Mouse (Mus musculus) spleen, adult 2 months (tissue): Measurements from ENCODE around the gene Hdgf. TPM values are rescaled to one million over a fixed set of nuclear protein-coding genes. Genes with fewer than 3 reads are reported as not detected.
A peak's percentile ranks its signal among the peaks of the same experiment; 100 is the strongest.

Experiments
- DNase-seq, 2 experiments: peaks; one replicate each; pipeline versions ENCODE4 v3.0.0 to v3.0.0-alpha.2; 2012 to 2021; ENCODE audit warnings: low spot score in 2 of 2, low read depth in 1 of 2
- H3K27ac ChIP-seq: fragments of 200-500 bp; 2 replicates; pipeline ENCODE4 v1.5.1; 2012; ENCODE audit warnings: low read length, inconsistent platforms; ENCODE audit not compliant: insufficient read depth
- H3K27me3 ChIP-seq: fragments of 200-500 bp; 2 replicates; pipeline ENCODE4 v1.6.1; 2012; ENCODE audit warnings: mild to moderate bottlenecking, moderate library complexity, low read length, inconsistent platforms; ENCODE audit not compliant: control insufficient read depth, insufficient read depth
- H3K36me3 ChIP-seq: fragments of 200-500 bp; 2 replicates; pipeline ENCODE4 v1.6.1; 2012; ENCODE audit warnings: mild to moderate bottlenecking, low read length, inconsistent platforms; ENCODE audit not compliant: control insufficient read depth, insufficient read depth
- H3K4me1 ChIP-seq: fragments of 200-500 bp; 2 replicates; pipeline ENCODE4 v1.6.1; 2011; ENCODE audit warnings: inconsistent platforms; ENCODE audit not compliant: control insufficient read depth, insufficient read depth, insufficient read length
- H3K4me3 ChIP-seq: fragments of 200-500 bp; 2 replicates; pipeline ENCODE4 v1.5.1; 2011; ENCODE audit warnings: mild to moderate bottlenecking, inconsistent platforms; ENCODE audit not compliant: insufficient read depth, insufficient read length; ENCODE audit errors: extremely low read depth
- CTCF ChIP-seq: fragments of 200-500 bp; IDR thresholded peaks from 2 replicates; pipeline ENCODE4 v1.5.1; 2011; ENCODE audit warnings: mild to moderate bottlenecking, inconsistent platforms; ENCODE audit not compliant: insufficient read depth, insufficient read length, insufficient replicate concordance; ENCODE audit errors: extremely low read depth
- POLR2A ChIP-seq: fragments of 200-500 bp; IDR thresholded peaks from 2 replicates; pipeline ENCODE4 v1.6.1; 2011; ENCODE audit warnings: low read depth, low read length, inconsistent platforms
- WGBS: fragments of 180-500 bp; shearing (Covaris S2); methylation state at CpG from one replicate; pipeline ENCODE4 v1.1.7; 2018; 5-methylcytosine and 5-hydroxymethylcytosine counted together
- polyA plus RNA-seq: library from polyadenylated mRNA; depleted of rRNA; stranded (reverse); fragments of >200 nt; gene quantifications from 2 replicates; pipeline ENCODE4 v1.2.3, GENCODE M21; 2012; rRNA removed

Hdgf gene
- polyA plus RNA-seq, 1 experiment = 43.6 TPM

GRCm38 (mm10) chr3:87960191-87960585 is 54.1 kb downstream of the Hdgf start:
- H3K27ac ChIP-seq = no peak overlapping the region
- no peak overlapping the region for H3K4me3 ChIP-seq
- no peaks in the 10 kb centered on the region for H3K4me1 ChIP-seq
- peaks cover 10% of the 10 kb centered on the region for H3K27me3 ChIP-seq
- no peak for DNase-seq
- H3K36me3 ChIP-seq = no peaks in the 10 kb centered on the region
- no peak for TF ChIP-seq POLR2A
- TF ChIP-seq CTCF = no peak
- 50% methylated on average over 10 of the region's 10 CpGs for WGBS

- Histone ChIP-seq H3K4me1 (no peaks in the 10 kb centered on the region), H3K36me3 (no peaks in the 10 kb centered on the region), H3K4me3 (peak overlapping the region; percentile 31; the same call in 1 of the 2 replicates), H3K27ac (no peak overlapping the region), H3K27me3 (peaks cover 10% of the 10 kb centered on the region)
- no peak for TF ChIP-seq POLR2A
- TF ChIP-seq CTCF = peak; percentile 73; the same call in 1 of the 2 replicates
- DNase-seq = peak; percentile 37 to 43
- 1% methylated on average over 27 of the region's 27 CpGs for WGBS
Observed at GRCm38 (mm10) chr3:87960586-87961191, 54.6 kb downstream of the Hdgf start.

Other genes starting within 250 kb of the Hdgf start
- gene Lrrc71, start 157.7 kb upstream of the Hdgf start, polyA plus RNA-seq = 0.09 and 0.25 TPM in 2 replicates
- 0.09 and 0.14 TPM in 2 replicates for gene Ntrk1, start 111.2 kb upstream of the Hdgf start, polyA plus RNA-seq
- 0.25 and 0.42 TPM in 2 replicates for gene Insrr, start 109.4 kb upstream of the Hdgf start, polyA plus RNA-seq
- gene Pear1, start 82.0 kb upstream of the Hdgf start, polyA plus RNA-seq = 63.8 and 65.8 TPM in 2 replicates
- 27.4 and 29.1 TPM in 2 replicates for gene Sh2d2a, start 59.6 kb upstream of the Hdgf start, polyA plus RNA-seq
- gene Prcc, start 20.7 kb upstream of the Hdgf start, polyA plus RNA-seq = 23.3 and 23.4 TPM in 2 replicates
- gene Mrpl24, start 13.2 kb downstream of the Hdgf start, polyA plus RNA-seq = 24.3 and 34.6 TPM in 2 replicates
- 14.3 and 17.4 TPM in 2 replicates for gene Isg20l2, start 24.0 kb downstream of the Hdgf start, polyA plus RNA-seq
- 35.6 and 36.7 TPM in 2 replicates for gene Rrnad1, start 24.4 kb downstream of the Hdgf start, polyA plus RNA-seq
- gene Crabp2, start 42.3 kb downstream of the Hdgf start, polyA plus RNA-seq = 0.08 TPM in 1 of 2 replicates, not detected in the other
- 1.2 and 1.7 TPM in 2 replicates for gene Nes, start 64.8 kb downstream of the Hdgf start, polyA plus RNA-seq
- 0.11 TPM in 1 of 2 replicates, not detected in the other for gene Bcan, start 93.9 kb downstream of the Hdgf start, polyA plus RNA-seq
- not detected in 2 replicates for gene Hapln2, start 121.3 kb downstream of the Hdgf start, polyA plus RNA-seq
- gene Gpatch4, start 136.8 kb downstream of the Hdgf start, polyA plus RNA-seq = 5.0 and 5.2 TPM in 2 replicates
- gene Naxe, start 152.2 kb downstream of the Hdgf start, polyA plus RNA-seq = 30.0 and 32.1 TPM in 2 replicates
- gene Ttc24, start 172.0 kb downstream of the Hdgf start, polyA plus RNA-seq = not detected in 2 replicates
- gene Iqgap3, start 175.7 kb downstream of the Hdgf start, polyA plus RNA-seq = 4.3 and 5.0 TPM in 2 replicates
- gene Mef2d, start 236.1 kb downstream of the Hdgf start, polyA plus RNA-seq = 119 and 142 TPM in 2 replicates